Mouse (Mus musculus): ENCODE measurements around the gene Slc9a3. TPM values are rescaled to one million over a fixed set of nuclear protein-coding genes. Genes with fewer than 3 reads are reported as not detected.
A peak's percentile ranks its signal among the peaks of the same experiment; 100 is the strongest.

Gene Slc9a3
- total RNA-seq, 4 experiments from 2014 or later = 0.40 to 1.1 (median 0.56) TPM

DNA sequence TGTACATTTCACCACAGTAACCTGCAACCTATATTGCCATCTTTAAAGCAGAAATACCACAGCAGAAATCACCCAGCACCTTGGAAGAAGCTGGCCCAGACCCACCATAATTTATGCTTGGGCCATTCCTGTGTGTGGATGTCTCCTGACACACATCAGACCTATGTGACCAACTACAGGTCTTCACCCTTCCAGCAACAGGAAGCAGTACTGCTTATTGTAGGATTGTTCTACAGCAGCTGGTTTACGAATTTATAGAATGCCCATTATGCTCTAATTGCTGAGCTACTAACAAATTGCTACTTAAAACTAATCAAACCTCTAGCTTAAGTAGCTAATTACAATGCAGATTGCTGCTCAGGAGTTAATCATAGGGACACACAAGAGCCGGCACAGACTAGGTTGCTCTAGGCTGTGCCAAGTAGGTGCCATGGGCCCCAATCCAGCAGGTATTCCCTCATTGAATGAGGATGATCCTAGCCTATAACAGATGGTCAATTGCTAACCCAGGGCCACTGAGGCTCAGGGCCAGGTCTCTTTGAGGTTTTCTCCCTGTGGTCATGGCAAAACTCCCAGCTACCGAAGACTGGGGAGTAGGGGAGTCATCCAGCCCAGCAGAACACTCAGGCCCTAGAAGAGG is 24.8 kb downstream of the Slc9a3 start:
- DNase-seq = no peak

DNA sequence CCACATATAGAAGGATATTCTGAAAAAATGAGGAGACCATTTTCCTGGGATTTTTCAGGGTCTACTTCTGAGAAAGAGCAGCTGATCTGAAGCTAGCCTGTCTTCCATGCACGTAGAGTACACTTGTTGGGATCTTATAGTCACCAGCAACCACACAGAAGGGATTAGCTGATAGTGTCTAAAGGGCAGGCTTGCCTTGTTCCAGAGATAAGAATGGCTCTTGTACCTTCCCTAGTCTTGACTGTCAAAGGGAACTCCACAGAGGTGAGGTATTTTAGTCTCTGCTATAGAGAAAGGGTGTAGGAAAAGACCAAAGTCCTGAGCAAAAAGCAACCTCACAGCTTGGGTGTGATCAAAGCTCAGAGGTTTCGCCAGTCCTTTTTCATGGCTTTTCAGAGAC is 26.1 kb downstream of the Slc9a3 start:
- DNase-seq = no peak

GRCm38 (mm10) chr13:74166348-74167056 is 45.2 kb downstream of the Slc9a3 start:
- DNase-seq = peak; percentile 20

GRCm38 (mm10) chr13:74167057-74167413 is 45.8 kb downstream of the Slc9a3 start:
- DNase-seq = no peak

- DNase-seq = no peak
These were observed 46.2 kb downstream of the Slc9a3 start for GRCm38 (mm10) chr13:74167492-74167891.

GRCm38 (mm10) chr13:74169446-74170164 is 48.3 kb downstream of the Slc9a3 start:
- no peak for DNase-seq

DNA sequence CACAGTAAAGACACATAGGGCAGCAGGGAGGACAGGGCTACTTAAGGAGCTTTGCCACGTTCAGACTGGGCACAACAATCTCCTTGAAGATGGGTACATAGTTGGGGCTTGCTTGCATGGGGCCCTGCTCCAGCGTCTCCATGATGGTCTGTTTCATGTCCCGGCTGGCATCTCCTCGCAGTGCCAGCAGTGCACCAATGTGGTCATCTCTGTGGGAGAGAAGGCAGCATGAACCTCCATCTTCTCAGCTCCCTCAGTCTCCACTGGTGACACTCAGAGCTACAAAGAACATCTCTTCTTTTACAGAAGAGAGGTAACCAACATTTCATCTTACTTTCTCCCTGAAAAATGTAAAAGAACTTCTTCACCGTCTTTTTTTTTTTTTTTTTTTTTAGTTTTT is 50.8 kb downstream of the Slc9a3 start:
- DNase-seq = no peak

DNA sequence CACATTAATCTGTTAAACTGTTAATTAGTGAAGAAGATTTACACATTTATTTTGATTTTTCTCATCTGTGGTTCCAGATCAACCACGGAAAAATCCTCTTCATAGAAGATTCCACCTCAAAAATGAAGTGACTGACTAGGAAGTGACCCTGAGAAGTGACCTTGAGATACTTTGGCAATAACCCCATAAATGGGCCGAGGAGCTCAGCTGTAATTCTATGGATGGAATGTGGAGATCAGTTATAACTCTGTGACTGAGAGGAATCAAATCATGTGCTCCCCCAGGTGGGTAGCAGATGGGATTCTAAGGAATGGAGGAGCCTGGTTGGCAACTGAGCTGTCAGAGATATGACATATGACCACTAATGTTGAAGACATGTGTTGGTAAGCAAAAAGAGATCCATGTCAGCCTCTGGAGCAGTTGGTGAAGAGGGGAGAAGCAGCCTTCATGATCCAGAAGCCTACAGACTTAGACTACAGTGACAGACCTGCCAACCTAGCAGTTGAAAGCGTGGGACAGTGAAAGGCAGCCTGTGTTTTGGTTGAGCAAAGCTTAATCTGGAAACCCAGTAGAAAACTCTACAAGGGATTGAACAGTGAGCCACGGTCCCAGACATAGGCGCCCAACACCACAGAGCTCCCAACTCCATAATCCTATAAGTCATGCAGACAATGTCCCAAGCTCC is 61.9 kb downstream of the Slc9a3 start:
- DNase-seq = no peak

DNA sequence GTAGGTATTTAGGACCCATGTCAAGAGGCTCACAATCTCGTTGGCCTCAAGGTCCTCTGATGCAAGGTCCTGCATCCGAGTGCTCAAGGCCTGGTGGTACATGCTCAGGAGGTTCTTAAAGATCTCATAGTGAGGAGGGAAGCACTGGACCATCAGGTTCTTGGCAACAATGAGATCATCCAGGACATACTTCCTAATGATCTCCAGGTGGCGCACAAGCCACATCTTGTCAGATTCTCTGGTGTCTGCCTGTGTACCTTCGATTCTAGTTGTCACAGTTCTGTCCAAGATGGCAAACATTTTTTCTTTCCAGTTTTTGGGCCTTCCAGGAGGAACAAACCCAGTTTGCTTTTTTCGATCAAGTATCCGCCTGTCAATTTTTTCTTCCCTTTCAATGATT is 71.4 kb downstream of the Slc9a3 start:
- DNase-seq = no peak

DNA sequence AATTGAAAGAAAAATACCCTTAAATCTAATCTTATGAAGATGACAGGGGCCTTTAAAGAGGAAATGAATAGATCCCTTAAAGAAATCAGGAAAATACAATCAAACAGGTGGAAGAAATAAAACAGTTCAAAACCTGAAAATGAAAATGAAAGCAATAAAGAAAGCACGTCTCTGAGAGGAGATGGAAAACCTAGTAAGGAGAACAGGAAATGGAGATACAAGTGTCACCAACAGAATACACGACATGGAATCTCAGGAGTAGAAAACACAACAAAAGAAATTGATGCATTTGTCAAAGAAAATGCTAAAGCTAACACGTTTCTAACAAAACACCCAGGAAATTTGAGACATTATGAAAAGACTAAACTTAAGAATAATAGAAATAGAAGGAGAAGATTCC is 75.2 kb downstream of the Slc9a3 start:
- DNase-seq = no peak

DNA sequence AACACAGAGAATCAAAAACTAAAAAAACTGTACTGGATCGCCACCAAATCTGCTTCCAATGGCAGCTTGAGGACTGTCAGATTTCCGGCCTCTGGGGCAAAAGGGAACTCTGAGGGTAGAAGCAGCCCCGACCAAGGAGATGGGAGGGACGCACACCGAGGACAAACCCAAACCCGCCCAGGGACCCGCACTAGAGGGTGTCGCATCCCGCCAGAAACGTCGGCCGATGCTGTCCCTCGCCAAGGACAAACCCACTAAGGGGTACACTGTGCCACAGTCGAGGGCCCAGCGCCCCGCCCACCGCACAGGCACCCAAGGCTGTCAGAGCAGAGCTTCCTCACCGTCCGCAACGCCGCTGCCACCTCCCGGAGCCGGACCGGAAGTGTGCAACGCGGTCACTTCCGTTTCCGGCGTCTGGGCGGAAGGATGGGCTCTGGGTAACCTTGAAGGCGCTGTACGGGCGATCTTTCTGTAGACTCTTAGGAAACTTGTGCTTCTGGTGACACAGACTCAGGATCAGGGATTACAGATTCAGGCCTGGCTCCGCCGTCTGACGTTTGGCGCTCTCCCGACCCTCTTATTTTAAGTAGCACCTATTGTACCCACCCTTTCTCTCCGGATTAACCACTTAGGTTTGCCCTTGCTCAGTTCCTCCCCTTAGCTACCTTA is 87.2 kb downstream of the Slc9a3 start, which contains the start of gene Exoc3:
TSS of gene Exoc3 (minus strand) at position 416 of the 669 bp plus-strand sequence.
- DNase-seq = peak; percentile 90

DNA sequence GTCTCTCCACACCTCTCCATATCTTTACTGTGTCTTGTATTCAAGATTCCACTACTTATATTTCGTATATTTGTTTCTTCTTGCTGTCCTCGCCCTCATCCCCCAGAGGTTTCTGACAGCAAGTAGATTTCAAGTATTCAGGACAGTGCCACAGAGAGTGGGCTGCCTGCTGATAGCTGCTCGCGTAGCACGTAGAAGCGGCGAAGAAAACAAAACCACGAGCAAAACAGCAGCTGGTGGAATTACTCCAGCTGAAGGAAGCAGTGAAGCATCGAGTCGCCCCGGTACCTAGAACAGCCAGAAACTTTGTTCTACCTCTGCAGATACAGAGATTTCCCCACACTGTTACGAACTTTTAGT is 87.7 kb downstream of the Slc9a3 start:
- no peak for DNase-seq

DNA sequence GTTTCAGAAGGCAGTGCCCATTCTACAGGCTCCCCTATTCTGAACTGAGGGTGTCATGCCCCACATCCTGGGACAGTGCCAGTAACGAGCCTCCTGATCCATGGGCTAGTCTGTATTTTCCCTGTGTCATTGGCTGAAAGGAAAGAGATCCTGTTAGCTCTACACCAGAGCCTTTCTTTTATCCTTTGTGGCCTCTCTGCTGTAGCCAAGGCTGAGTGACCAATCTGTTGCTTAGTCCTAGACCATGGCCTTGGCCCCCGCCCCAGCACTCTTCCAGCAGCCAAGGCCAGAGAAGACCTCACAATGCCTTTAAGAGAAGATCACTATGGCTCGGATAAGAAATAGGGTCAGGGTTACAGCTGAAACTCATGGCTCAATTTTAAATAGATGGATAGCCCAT is 97.2 kb downstream of the Slc9a3 start:
- peak; percentile 75 for DNase-seq

Other genes starting within 250 kb of the Slc9a3 start
- 1 to 10 TPM in 3 of 4 experiments, under 1 TPM in 1; 0.87 to 1.6 (median 1.2) TPM for gene Trip13, start 183.7 kb upstream of the Slc9a3 start, total RNA-seq (2022)
- gene Brd9, start 183.6 kb upstream of the Slc9a3 start, total RNA-seq (2022) = 10 to 100 TPM; 29.7 to 53.5 (median 41.0) TPM
- gene Zdhhc11, start 157.6 kb upstream of the Slc9a3 start, total RNA-seq (2022) = not detected
- gene Tppp, start 112.0 kb upstream of the Slc9a3 start, total RNA-seq (2022) = 10 to 100 TPM in 3 of 4 experiments, 1 to 10 TPM in 1; 8.2 to 16.4 (median 14.6) TPM
- 10 to 100 TPM in 1 of 4 experiments, 1 to 10 TPM in 3; 3.9 to 11.5 (median 7.5) TPM for gene Cep72, start 59.2 kb upstream of the Slc9a3 start, total RNA-seq (2022)
- gene Exoc3, start 87.3 kb downstream of the Slc9a3 start, total RNA-seq (2022) = 10 to 100 TPM; 63.0 to 79.3 (median 72.3) TPM
- 1 to 10 TPM; 1.5 to 4.3 (median 2.9) TPM for gene Ahrr, start 170.9 kb downstream of the Slc9a3 start, total RNA-seq (2022)
- 100 to 1,000 TPM; 143 to 193 (median 171) TPM for gene Pdcd6, start 196.1 kb downstream of the Slc9a3 start, total RNA-seq (2022)
- gene Sdha, start 228.8 kb downstream of the Slc9a3 start, total RNA-seq (2022) = 100 to 1,000 TPM; 447 to 687 (median 569) TPM
- gene Ccdc127, start 228.9 kb downstream of the Slc9a3 start, total RNA-seq (2022) = 10 to 100 TPM; 52.9 to 66.9 (median 58.7) TPM
- gene Lrrc14b, start 242.5 kb downstream of the Slc9a3 start, total RNA-seq (2022) = 1 to 10 TPM in 2 of 4 experiments, under 1 TPM in 2; 0.66 to 1.2 (median 1.1) TPM

All from adrenal gland, adult 8-10 months (tissue).